13 mouse cellular contexts compared by ENCODE assay signal in genomic region chr19:45614928-45615327, GRCm38 (mm10). TPM values are rescaled to one million over a fixed set of nuclear protein-coding genes. Genes with fewer than 3 reads are reported as not detected.
DNase-seq lines count a peak whose midpoint lies in the region; ATAC-seq and TF ChIP-seq lines count a peak whose summit lies in the region.
"Had no signal": no experiment of that assay in that cellular context is flagged by ENCODE, and none has a peak within 500 bp of the region (broad histone marks: within the 10 kb centered on the region; RNA-seq: fewer than 3 reads in every experiment).

No protein-coding gene starts in this region.

- no peak overlapping the region for H3K4me3 ChIP-seq in forebrain, embryonic 10.5 days
- no peak overlapping the region for H3K4me3 ChIP-seq in forebrain, embryonic 12.5 days (replicated peaks)
- no peak overlapping the region for H3K4me3 ChIP-seq in liver, embryonic 13.5 days (replicated peaks)
- H3K4me3 ChIP-seq in liver, postnatal 0 days (ENCODE audit: low read depth, low read length): no peak overlapping the region
- no peak overlapping the region for H3K4me3 ChIP-seq in forebrain, embryonic 14.5 days (ENCODE audit: low read depth, low read length)
- H3K4me3 ChIP-seq: embryonic facial prominence, embryonic 12.5 days; myocyte had no signal

- 48% methylated on average over 3 of the region's 3 CpGs for WGBS in forebrain, embryonic 10.5 days
- 58% methylated on average over 3 of the region's 3 CpGs for WGBS in forebrain, embryonic 12.5 days
- 63% methylated on average over 3 of the region's 3 CpGs for WGBS in liver, embryonic 13.5 days (ENCODE audit: insufficient replicate concordance)
- WGBS in liver, postnatal 0 days (ENCODE audit: insufficient replicate concordance): 56% methylated on average over 3 of the region's 3 CpGs
- 41% methylated on average over 3 of the region's 3 CpGs for WGBS in forebrain, embryonic 14.5 days

- DNase-seq in forebrain, embryonic 10.5 days (ENCODE audit: extremely low spot score, low spot score): no peak
- no peak for DNase-seq in liver, embryonic 13.5 days
- no peak for DNase-seq in liver, postnatal 0 days
- peak; percentile 39 for DNase-seq in forebrain, embryonic 14.5 days (ENCODE audit: low spot score)
- peak; percentile 38 for DNase-seq in retina, embryonic 14.5 days (ENCODE audit: low spot score)
- no peak for DNase-seq in gastrocnemius, adult 8-10 months (ENCODE audit: low spot score in 2 of 2)
- no peak for DNase-seq in testis, postnatal 14 days (ENCODE audit: low spot score)
- DNase-seq: adrenal gland, postnatal 10 days; heart, adult 11 months had no signal

- no peak overlapping the region for H3K4me2 ChIP-seq in forebrain, embryonic 12.5 days
- no peak overlapping the region for H3K4me2 ChIP-seq in liver, embryonic 13.5 days
- no peak overlapping the region for H3K4me2 ChIP-seq in liver, postnatal 0 days (ENCODE audit: low read depth, low read length)
- no peak overlapping the region for H3K4me2 ChIP-seq in forebrain, embryonic 14.5 days (ENCODE audit: low read length)
- H3K4me2 ChIP-seq: embryonic facial prominence, embryonic 12.5 days had no signal

- no peak overlapping the region for H3K9ac ChIP-seq in forebrain, embryonic 12.5 days
- H3K9ac ChIP-seq in liver, embryonic 13.5 days: no peak overlapping the region
- H3K9ac ChIP-seq in liver, postnatal 0 days (replicated peaks): no peak overlapping the region
- peak overlapping the region; percentile 21; the same call in 1 of the 2 replicates for H3K9ac ChIP-seq in forebrain, embryonic 14.5 days (ENCODE audit: low read length)
- H3K9ac ChIP-seq: embryonic facial prominence, embryonic 12.5 days had no signal

- no peak for TF ChIP-seq CTCF in liver, postnatal 0 days (IDR thresholded peaks at IDR 0.05; ENCODE audit: low read depth)

- peaks cover 100% of the 10 kb centered on the region for H3K27me3 ChIP-seq in forebrain, embryonic 10.5 days (ENCODE audit: poor library complexity, severe bottlenecking)
- peaks cover 86% of the 10 kb centered on the region for H3K27me3 ChIP-seq in forebrain, embryonic 12.5 days
- H3K27me3 ChIP-seq in liver, embryonic 13.5 days: no peaks in the 10 kb centered on the region
- H3K27me3 ChIP-seq in liver, postnatal 0 days (ENCODE audit: insufficient read depth, low read length): no peaks in the 10 kb centered on the region
- peaks cover 6% of the 10 kb centered on the region; the same call in 1 of the 2 replicates for H3K27me3 ChIP-seq in forebrain, embryonic 14.5 days (replicated peaks; ENCODE audit: control insufficient read depth, insufficient read depth, low read length)
- H3K27me3 ChIP-seq: CH12.LX; embryonic facial prominence, embryonic 12.5 days had no signal

- H3K4me1 ChIP-seq in forebrain, embryonic 10.5 days: peaks cover 49% of the 10 kb centered on the region
- H3K4me1 ChIP-seq in forebrain, embryonic 12.5 days: peaks cover 33% of the 10 kb centered on the region
- peaks cover 27% of the 10 kb centered on the region for H3K4me1 ChIP-seq in liver, embryonic 13.5 days (replicated peaks)
- no peaks in the 10 kb centered on the region for H3K4me1 ChIP-seq in liver, postnatal 0 days (ENCODE audit: insufficient read depth)
- peaks cover 30% of the 10 kb centered on the region for H3K4me1 ChIP-seq in forebrain, embryonic 14.5 days (ENCODE audit: control insufficient read depth, insufficient read depth, low read length)

- H3K36me3 ChIP-seq in forebrain, embryonic 10.5 days (replicated peaks): no peaks in the 10 kb centered on the region
- H3K36me3 ChIP-seq in forebrain, embryonic 12.5 days (replicated peaks): no peaks in the 10 kb centered on the region
- H3K36me3 ChIP-seq in liver, embryonic 13.5 days: no peaks in the 10 kb centered on the region
- H3K36me3 ChIP-seq in liver, postnatal 0 days (replicated peaks; ENCODE audit: insufficient read depth, low read length): no peaks in the 10 kb centered on the region
- no peaks in the 10 kb centered on the region for H3K36me3 ChIP-seq in forebrain, embryonic 14.5 days (ENCODE audit: control insufficient read depth, insufficient read depth, low read length)

- H3K9me3 ChIP-seq in forebrain, embryonic 10.5 days: no peaks in the 10 kb centered on the region
- no peaks in the 10 kb centered on the region for H3K9me3 ChIP-seq in forebrain, embryonic 12.5 days
- H3K9me3 ChIP-seq in liver, embryonic 13.5 days (replicated peaks): no peaks in the 10 kb centered on the region
- H3K9me3 ChIP-seq in liver, postnatal 0 days (ENCODE audit: low read length): no peaks in the 10 kb centered on the region
- H3K9me3 ChIP-seq in forebrain, embryonic 14.5 days (replicated peaks; ENCODE audit: control insufficient read depth, low read length): no peaks in the 10 kb centered on the region
- H3K9me3 ChIP-seq: embryonic facial prominence, embryonic 12.5 days had no signal

- ATAC-seq in forebrain, embryonic 12.5 days (ENCODE audit: low FRiP score): no peak
- ATAC-seq in liver, embryonic 13.5 days (ENCODE audit: low read depth): no peak
- no peak for ATAC-seq in liver, postnatal 0 days
- peak; percentile 37; the same call in 1 of the 2 replicates for ATAC-seq in forebrain, embryonic 14.5 days

- peak overlapping the region; percentile 74 for H3K27ac ChIP-seq in forebrain, embryonic 10.5 days
- no peak overlapping the region for H3K27ac ChIP-seq in forebrain, embryonic 12.5 days
- H3K27ac ChIP-seq in liver, embryonic 13.5 days: peak overlapping the region; percentile 23; the same call in 1 of the 2 replicates
- H3K27ac ChIP-seq in liver, postnatal 0 days (ENCODE audit: low read depth): no peak overlapping the region
- H3K27ac ChIP-seq in forebrain, embryonic 14.5 days (ENCODE audit: low read depth, low read length): no peak overlapping the region
- H3K27ac ChIP-seq: embryonic facial prominence, embryonic 12.5 days had no signal

- TF ChIP-seq EP300 in liver, postnatal 0 days (IDR thresholded peaks at IDR 0.05; ENCODE audit: low read depth): no peak

RNA-seq across cellular contexts. Expression of gene Fbxw4, which starts 45.2 kb away (rescaled TPM):
- polyA plus RNA-seq in forebrain, embryonic 10.5 days (2016; fragmentation: Nextera tagmentation; extraction: Ambion mirVana): 4.2 and 4.4 TPM in 2 replicates
- 4.6 and 4.7 TPM in 2 replicates for polyA plus RNA-seq in forebrain, embryonic 12.5 days (2016; fragmentation: Nextera tagmentation; extraction: Ambion mirVana)
- 1.9 and 2.3 TPM in 2 replicates for polyA plus RNA-seq in liver, embryonic 13.5 days (2015; fragmentation: Nextera tagmentation; extraction: Ambion mirVana)
- polyA plus RNA-seq in liver, postnatal 0 days (2015; fragmentation: Nextera tagmentation; extraction: Ambion mirVana): 2.2 and 3.0 TPM in 2 replicates
- 4.0 and 4.7 TPM in 2 replicates for polyA plus RNA-seq in forebrain, embryonic 14.5 days (2014; fragmentation: Nextera tagmentation; extraction: Ambion mirVana)
- total RNA-seq in gastrocnemius, adult 8-10 months (2022): 10 to 100 TPM; 32.9 to 35.7 (median 33.6) TPM

RNA-seq across cellular contexts. Expression of gene Gm17018, which starts 54.5 kb away (rescaled TPM):
- 52.1 and 53.5 TPM in 2 replicates for polyA plus RNA-seq in forebrain, embryonic 10.5 days (2016; fragmentation: Nextera tagmentation; extraction: Ambion mirVana)
- polyA plus RNA-seq in forebrain, embryonic 12.5 days (2016; fragmentation: Nextera tagmentation; extraction: Ambion mirVana): 45.5 and 47.1 TPM in 2 replicates
- 19.9 and 21.5 TPM in 2 replicates for polyA plus RNA-seq in liver, embryonic 13.5 days (2015; fragmentation: Nextera tagmentation; extraction: Ambion mirVana)
- polyA plus RNA-seq in liver, postnatal 0 days (2015; fragmentation: Nextera tagmentation; extraction: Ambion mirVana): 12.8 and 13.1 TPM in 2 replicates
- polyA plus RNA-seq in forebrain, embryonic 14.5 days (2014; fragmentation: Nextera tagmentation; extraction: Ambion mirVana): 49.0 and 50.1 TPM in 2 replicates
- 10 to 100 TPM; 15.3 to 18.7 (median 16.5) TPM for total RNA-seq in gastrocnemius, adult 8-10 months (2022)

RNA-seq across cellular contexts. Expression of gene Poll, which starts 54.6 kb away (rescaled TPM):
- 25.7 and 26.6 TPM in 2 replicates for polyA plus RNA-seq in forebrain, embryonic 10.5 days (2016; fragmentation: Nextera tagmentation; extraction: Ambion mirVana)
- 18.1 and 18.2 TPM in 2 replicates for polyA plus RNA-seq in forebrain, embryonic 12.5 days (2016; fragmentation: Nextera tagmentation; extraction: Ambion mirVana)
- 6.7 and 7.1 TPM in 2 replicates for polyA plus RNA-seq in liver, embryonic 13.5 days (2015; fragmentation: Nextera tagmentation; extraction: Ambion mirVana)
- polyA plus RNA-seq in liver, postnatal 0 days (2015; fragmentation: Nextera tagmentation; extraction: Ambion mirVana): 3.1 and 3.4 TPM in 2 replicates
- 11.5 and 13.0 TPM in 2 replicates for polyA plus RNA-seq in forebrain, embryonic 14.5 days (2014; fragmentation: Nextera tagmentation; extraction: Ambion mirVana)
- total RNA-seq in gastrocnemius, adult 8-10 months (2022): 10 to 100 TPM; 16.0 to 17.1 (median 16.4) TPM

Comparison
In these comparisons a context has a peak if more than half of its experiments do, and no peak if none do; other contexts are left out.
1. DNase-seq: peak in forebrain, embryonic 14.5 days (single experiment) and retina, embryonic 14.5 days (single experiment); none in forebrain, embryonic 10.5 days (single experiment), liver, embryonic 13.5 days (single experiment), liver, postnatal 0 days (single experiment), gastrocnemius, adult 8-10 months (0 of 2) and testis, postnatal 14 days (single experiment).
2. H3K27ac ChIP-seq: peak in forebrain, embryonic 10.5 days (single experiment) and liver, embryonic 13.5 days (single experiment); none in forebrain, embryonic 12.5 days (single experiment), liver, postnatal 0 days (single experiment) and forebrain, embryonic 14.5 days (single experiment).